Mouse (Mus musculus): ENCODE measurements around the gene Hist1h2an. TPM values are rescaled to one million over a fixed set of nuclear protein-coding genes. Genes with fewer than 3 reads are reported as not detected.

The Hist1h2an gene
- total and polyA plus RNA-seq, 2 experiments from 2014 or later: 1.8 to 677 TPM

GRCm38 (mm10) chr13:21790601-21791283 lies 3.7 kb upstream of the Hist1h2an start:
- Histone ChIP-seq H3K4me3 (ENCODE audit: low read depth, low read length) (peak overlapping the region; percentile 30), H3K9ac (replicated peaks; ENCODE audit: low read depth, low read length) (peak overlapping the region; percentile 18), H3K36me3 (replicated peaks; ENCODE audit: control insufficient read depth, insufficient read depth, low read length) (no peaks in the 10 kb centered on the region), H3K27ac (ENCODE audit: low read depth) (no peak overlapping the region), H3K4me1 (ENCODE audit: control insufficient read depth, insufficient read depth) (peaks cover 22% of the 10 kb centered on the region), H3K4me2 (ENCODE audit: low read depth, low read length) (peak overlapping the region; percentile 60), H3K9me3 (replicated peaks; ENCODE audit: control insufficient read depth, low read length) (no peaks in the 10 kb centered on the region), H3K27me3 (ENCODE audit: control insufficient read depth, insufficient read depth, low read length) (no peaks in the 10 kb centered on the region)
- TF ChIP-seq CTCF (IDR thresholded peaks at IDR 0.05; ENCODE audit: low read depth): no peak
- no peak for TF ChIP-seq EP300 (IDR thresholded peaks at IDR 0.05; ENCODE audit: low read depth)
- 7% methylated on average over 18 of the region's 18 CpGs for WGBS
- ATAC-seq (ENCODE audit: insufficient read depth, low read depth) (no peak), DNase-seq (ENCODE audit: low spot score) (peak; percentile 18)

- ATAC-seq (ENCODE audit: insufficient read depth, low read depth) (no peak), DNase-seq (ENCODE audit: low spot score) (no peak)
- TF ChIP-seq CTCF (IDR thresholded peaks at IDR 0.05; ENCODE audit: low read depth) (no peak), EP300 (IDR thresholded peaks at IDR 0.05; ENCODE audit: low read depth) (no peak)
- H3K9me3 ChIP-seq (replicated peaks; ENCODE audit: control insufficient read depth, low read length): no peaks in the 10 kb centered on the region
- H3K27ac ChIP-seq (ENCODE audit: low read depth): no peak overlapping the region
- H3K27me3 ChIP-seq (ENCODE audit: control insufficient read depth, insufficient read depth, low read length): no peaks in the 10 kb centered on the region
- H3K4me1 ChIP-seq (ENCODE audit: control insufficient read depth, insufficient read depth): peaks cover 24% of the 10 kb centered on the region
- no peak overlapping the region for H3K4me2 ChIP-seq (ENCODE audit: low read depth, low read length)
- H3K9ac ChIP-seq (replicated peaks; ENCODE audit: low read depth, low read length): no peak overlapping the region
- WGBS: 57% methylated on average over 6 of the region's 6 CpGs
- no peak overlapping the region for H3K4me3 ChIP-seq (ENCODE audit: low read depth, low read length)
- H3K36me3 ChIP-seq (replicated peaks; ENCODE audit: control insufficient read depth, insufficient read depth, low read length): no peaks in the 10 kb centered on the region
These were observed 2.9 kb upstream of the Hist1h2an start for GRCm38 (mm10) chr13:21789925-21790324.

GRCm38 (mm10) chr13:21787760-21788593 lies 959 bp upstream of the Hist1h2an start:
- Histone ChIP-seq H3K9ac (replicated peaks; ENCODE audit: low read depth, low read length) (no peak overlapping the region; the same call in 1 of the 2 replicates), H3K4me1 (ENCODE audit: control insufficient read depth, insufficient read depth) (peaks cover 30% of the 10 kb centered on the region), H3K4me3 (ENCODE audit: low read depth, low read length) (peak overlapping the region; percentile 45; the same call in 1 of the 2 replicates), H3K9me3 (replicated peaks; ENCODE audit: control insufficient read depth, low read length) (no peaks in the 10 kb centered on the region), H3K27me3 (ENCODE audit: control insufficient read depth, insufficient read depth, low read length) (no peaks in the 10 kb centered on the region), H3K27ac (ENCODE audit: low read depth) (peak overlapping the region; percentile 77), H3K36me3 (replicated peaks; ENCODE audit: control insufficient read depth, insufficient read depth, low read length) (no peaks in the 10 kb centered on the region), H3K4me2 (ENCODE audit: low read depth, low read length) (peak overlapping the region; percentile 50)
- TF ChIP-seq CTCF (IDR thresholded peaks at IDR 0.05; ENCODE audit: low read depth) (no peak), EP300 (IDR thresholded peaks at IDR 0.05; ENCODE audit: low read depth) (no peak)
- DNase-seq (ENCODE audit: low spot score) (no peak), ATAC-seq (ENCODE audit: insufficient read depth, low read depth) (peak; percentile 13; the same call in 1 of the 2 replicates)
- WGBS: 37% methylated on average over 14 of the region's 21 CpGs

- 11% methylated on average over 8 of the region's 8 CpGs for WGBS
- DNase-seq (ENCODE audit: low spot score): no peak
- H3K4me2 ChIP-seq (ENCODE audit: low read depth, low read length): peak overlapping the region; percentile 50
- H3K4me1 ChIP-seq (ENCODE audit: control insufficient read depth, insufficient read depth): peaks cover 34% of the 10 kb centered on the region
- peak overlapping the region; percentile 45 for H3K4me3 ChIP-seq (ENCODE audit: low read depth, low read length)
- TF ChIP-seq CTCF (IDR thresholded peaks at IDR 0.05; ENCODE audit: low read depth) (no peak), EP300 (IDR thresholded peaks at IDR 0.05; ENCODE audit: low read depth) (no peak)
- H3K9me3 ChIP-seq (replicated peaks; ENCODE audit: control insufficient read depth, low read length): no peaks in the 10 kb centered on the region
- ATAC-seq (ENCODE audit: insufficient read depth, low read depth): no peak
- H3K27ac ChIP-seq (ENCODE audit: low read depth): peak overlapping the region; percentile 77
- H3K36me3 ChIP-seq (replicated peaks; ENCODE audit: control insufficient read depth, insufficient read depth, low read length): no peaks in the 10 kb centered on the region
- H3K9ac ChIP-seq (replicated peaks; ENCODE audit: low read depth, low read length): no peak overlapping the region; the same call in 1 of the 2 replicates
- no peaks in the 10 kb centered on the region for H3K27me3 ChIP-seq (ENCODE audit: control insufficient read depth, insufficient read depth, low read length)
These were observed 674 bp downstream of the Hist1h2an start for GRCm38 (mm10) chr13:21786189-21786898.

GRCm38 (mm10) chr13:21784311-21784710 lies 2.7 kb downstream of the Hist1h2an start:
- Histone ChIP-seq H3K27me3 (ENCODE audit: control insufficient read depth, insufficient read depth, low read length) (no peaks in the 10 kb centered on the region), H3K4me3 (ENCODE audit: low read depth, low read length) (no peak overlapping the region), H3K9me3 (replicated peaks; ENCODE audit: control insufficient read depth, low read length) (no peaks in the 10 kb centered on the region), H3K27ac (ENCODE audit: low read depth) (peak overlapping the region; percentile 72), H3K36me3 (replicated peaks; ENCODE audit: control insufficient read depth, insufficient read depth, low read length) (no peaks in the 10 kb centered on the region), H3K4me1 (ENCODE audit: control insufficient read depth, insufficient read depth) (peaks cover 34% of the 10 kb centered on the region), H3K4me2 (ENCODE audit: low read depth, low read length) (peak overlapping the region; percentile 68; the same call in 1 of the 2 replicates), H3K9ac (replicated peaks; ENCODE audit: low read depth, low read length) (0 out of 2 replicates have a peak overlapping the region, but pooled peaks have one; percentile 62)
- 56% methylated on average over 6 of the region's 6 CpGs for WGBS
- ATAC-seq (ENCODE audit: insufficient read depth, low read depth): no peak
- TF ChIP-seq CTCF (IDR thresholded peaks at IDR 0.05; ENCODE audit: low read depth) (no peak), EP300 (IDR thresholded peaks at IDR 0.05; ENCODE audit: low read depth) (no peak)
- DNase-seq (ENCODE audit: low spot score): no peak

All from heart, postnatal 0 days (tissue).